Mouse (Mus musculus) olfactory bulb, adult 2 months (tissue): ENCODE measurements at regions not wholly inside any gene's neighbourhood (a gene's known extent, or its start where the extent isn't known, plus 50 kb on each side); places are given as distances from the start of the nearest gene placed in this dataset.

Source experiments
- CTCF ChIP-seq: fragments of 200-500 bp; IDR thresholded peaks from 2 replicates; pipeline ENCODE4 v1.5.1; 2012; ENCODE audit warnings: low read depth, mild to moderate bottlenecking, low read length, moderate library complexity; ENCODE audit not compliant: insufficient read depth
- POLR2A ChIP-seq: fragments of 200-500 bp; IDR thresholded peaks from 2 replicates; pipeline ENCODE4 v1.6.1; 2012; ENCODE audit warnings: mild to moderate bottlenecking, low read depth, low read length, moderate library complexity; ENCODE audit not compliant: insufficient read depth

DNA sequence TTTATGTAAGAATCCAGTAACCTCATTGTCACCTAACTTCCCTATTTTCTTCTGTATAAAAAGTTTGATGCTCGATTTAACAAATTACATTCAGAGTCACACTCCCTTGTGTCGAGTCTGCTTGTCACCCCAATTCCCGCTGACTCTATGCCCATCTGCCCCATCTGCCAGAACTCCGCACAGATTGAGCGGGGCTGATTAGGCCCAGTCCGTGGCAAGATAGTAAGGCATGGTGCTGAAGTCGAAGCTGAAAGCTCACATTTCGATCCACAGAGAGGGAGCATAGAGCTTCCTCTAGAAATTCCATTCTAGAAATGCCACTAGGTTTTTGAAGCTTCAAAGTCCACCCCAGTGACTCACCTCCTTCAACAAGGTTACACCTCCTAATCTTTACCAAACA is 210.7 kb upstream of the Akirin2 start:
- TF ChIP-seq CTCF = no peak
- TF ChIP-seq POLR2A = no peak
